Mouse (Mus musculus) lung, postnatal 25 days (tissue): Measurements from ENCODE around the gene Tent4b.
A peak's percentile ranks its signal among the peaks of the same experiment; 100 is the strongest.

Source experiments
- DNase-seq: peaks from one replicate; pipeline ENCODE4 v3.0.0; 2022; ENCODE audit warnings: low spot score

Gene Tent4b

DNA sequence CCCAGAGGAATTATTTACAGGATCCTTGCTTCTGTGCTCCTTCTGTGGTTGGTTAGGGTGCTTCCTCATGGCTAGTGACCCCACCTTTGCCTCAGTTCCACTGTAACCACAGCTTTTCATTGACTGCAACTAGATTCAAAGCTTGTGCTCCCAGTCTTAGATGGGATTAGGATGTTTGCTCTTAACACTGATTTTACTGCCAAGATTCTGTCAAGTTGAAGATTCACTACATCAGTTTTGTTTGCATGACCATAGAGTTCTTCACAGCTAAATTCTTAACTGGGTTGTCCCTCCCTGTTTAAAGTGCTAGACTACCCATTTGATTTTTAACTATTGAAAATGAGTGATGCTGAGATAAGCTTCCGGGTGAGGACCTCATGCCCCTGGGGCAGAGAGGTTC is 29.3 kb downstream of the Tent4b start:
- no peak for DNase-seq

DNA sequence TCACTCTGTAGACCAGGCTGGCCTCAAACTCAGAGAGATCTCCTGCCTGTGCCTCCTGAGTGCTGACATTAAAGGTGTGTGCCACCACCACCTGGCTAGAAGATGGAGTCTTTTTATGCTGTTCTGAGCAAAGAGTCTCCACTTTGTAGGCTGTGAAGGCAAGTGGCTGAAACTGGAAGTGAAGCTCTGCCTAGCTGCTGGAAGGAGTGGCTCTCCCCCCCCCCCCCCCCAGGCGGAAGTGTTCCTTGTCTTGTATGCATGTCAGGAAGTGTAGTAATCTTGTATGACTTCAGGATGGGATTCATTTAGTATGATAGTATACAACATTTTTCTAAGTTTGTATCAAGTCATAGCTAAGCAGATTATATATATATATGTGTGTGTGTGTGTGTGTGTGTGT is 29.8 kb downstream of the Tent4b start:
- no peak for DNase-seq

DNA sequence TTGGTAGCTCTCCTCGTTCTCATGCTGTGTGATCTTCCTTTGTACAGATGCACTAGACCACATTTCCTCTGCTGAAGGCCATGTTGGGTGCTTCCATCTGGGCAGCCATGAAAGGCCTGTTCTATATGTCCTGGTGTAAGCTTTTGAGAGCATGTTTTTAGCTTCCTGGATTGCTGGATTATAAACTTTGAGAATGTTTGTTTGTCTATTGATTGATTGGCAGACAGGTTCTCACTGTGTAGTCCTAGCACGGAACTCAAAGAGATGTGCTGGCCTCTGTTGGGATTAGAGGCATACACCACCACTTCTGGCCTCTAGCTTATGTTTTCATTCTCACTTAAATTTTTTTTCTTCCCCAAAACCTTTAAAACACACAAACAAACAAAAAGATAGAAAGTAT is 37.7 kb downstream of the Tent4b start:
- DNase-seq: no peak

DNA sequence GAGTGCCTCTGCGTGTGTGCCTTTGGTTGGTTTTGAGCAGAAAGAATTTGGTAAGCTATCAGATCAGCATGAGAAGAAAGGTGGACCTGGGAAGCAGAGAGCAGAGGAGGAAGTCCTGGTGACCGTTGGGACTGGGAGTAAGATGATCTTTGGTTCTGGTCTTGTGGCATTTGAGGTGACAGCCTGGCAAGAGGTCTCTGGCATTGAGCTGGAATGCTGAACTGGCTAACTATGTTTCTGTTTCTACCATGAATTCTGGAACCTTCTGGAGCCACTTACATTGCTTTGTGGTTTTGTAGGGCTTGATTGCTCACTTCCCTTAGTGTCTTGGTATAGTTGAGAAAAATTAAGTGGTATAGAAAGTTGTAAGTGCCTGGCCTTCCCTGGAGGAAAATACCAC is 38.6 kb downstream of the Tent4b start:
- no peak for DNase-seq

DNA sequence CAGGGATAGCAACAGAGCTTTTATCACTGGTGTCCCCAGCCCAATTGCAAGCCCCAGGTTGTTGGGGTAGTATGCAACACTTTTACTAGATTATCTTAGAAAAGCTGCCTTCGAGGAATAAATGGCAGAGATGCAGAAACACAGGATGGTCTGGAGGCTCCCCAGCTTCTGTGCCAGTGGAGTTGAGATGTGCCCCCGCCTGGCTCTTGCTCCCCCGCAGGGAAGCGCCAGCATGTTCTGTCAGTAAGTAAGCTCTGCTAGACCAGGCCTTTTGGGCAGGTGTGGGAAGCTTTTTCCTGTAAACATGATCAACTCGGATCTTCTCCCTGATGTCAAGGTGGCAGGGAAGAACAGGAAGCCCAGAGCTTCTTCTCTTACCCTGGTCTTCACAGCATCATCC is 40.3 kb downstream of the Tent4b start:
- no peak for DNase-seq

DNA sequence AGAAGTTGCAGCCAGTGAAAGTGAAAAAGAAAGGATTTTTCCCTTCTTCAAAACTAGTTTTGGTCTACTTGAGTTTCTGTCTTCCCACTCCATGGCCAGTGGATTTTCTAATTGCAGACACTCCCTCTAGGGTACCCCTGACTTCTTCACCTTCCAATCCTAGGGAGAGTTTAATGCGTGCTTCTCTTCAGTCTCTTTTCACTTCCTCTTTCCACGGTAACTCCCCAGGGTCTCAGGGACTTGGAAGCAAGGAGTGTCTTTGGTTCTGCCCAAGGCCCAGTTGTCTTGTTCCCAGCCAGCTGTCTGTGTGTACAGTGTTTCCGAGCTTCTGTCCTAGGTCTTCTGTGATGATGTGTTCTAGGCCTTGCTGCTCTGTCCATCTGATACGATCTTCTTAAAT is 42.9 kb downstream of the Tent4b start:
- no peak for DNase-seq

DNA sequence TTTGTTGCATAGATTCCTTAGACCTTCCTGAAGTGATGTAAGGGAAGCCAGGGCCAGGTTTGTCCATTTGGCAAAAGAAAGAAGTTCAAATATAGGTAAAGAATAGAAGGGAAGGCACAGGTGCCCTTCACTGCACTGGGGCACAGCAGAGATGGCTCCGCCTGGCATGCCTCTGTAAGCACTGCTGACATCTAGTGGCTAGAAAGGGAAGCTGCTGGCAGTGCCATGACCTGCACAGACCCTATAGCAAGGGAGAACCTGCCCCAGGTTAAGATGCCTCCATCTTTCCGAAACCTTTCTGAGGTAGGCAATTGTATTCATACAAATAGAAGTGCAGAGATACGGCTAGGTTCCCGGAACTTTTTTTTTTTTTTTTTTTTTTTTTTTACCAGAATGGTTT is 45.3 kb downstream of the Tent4b start:
- peak; percentile 76 for DNase-seq

DNA sequence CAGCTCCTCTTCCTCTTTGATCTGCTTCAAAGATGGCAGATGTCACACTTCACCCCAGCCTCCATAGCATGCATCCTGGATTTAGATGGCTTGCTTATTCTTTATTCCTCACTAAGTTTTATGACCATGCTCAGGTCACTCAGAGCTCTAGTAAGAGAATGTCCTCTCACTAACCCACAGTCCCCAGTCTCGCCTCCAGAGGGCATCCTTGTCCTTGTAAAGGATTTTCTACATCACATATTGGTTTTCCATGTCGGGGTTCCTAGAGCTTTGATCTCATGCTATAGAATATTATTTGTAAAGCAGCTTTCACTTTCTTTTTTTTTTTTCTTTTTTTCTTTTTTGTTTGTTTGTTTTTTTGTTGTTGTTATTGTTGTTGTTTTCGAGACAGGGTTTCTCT is 53.8 kb downstream of the Tent4b start:
- DNase-seq: peak; percentile 66

DNA sequence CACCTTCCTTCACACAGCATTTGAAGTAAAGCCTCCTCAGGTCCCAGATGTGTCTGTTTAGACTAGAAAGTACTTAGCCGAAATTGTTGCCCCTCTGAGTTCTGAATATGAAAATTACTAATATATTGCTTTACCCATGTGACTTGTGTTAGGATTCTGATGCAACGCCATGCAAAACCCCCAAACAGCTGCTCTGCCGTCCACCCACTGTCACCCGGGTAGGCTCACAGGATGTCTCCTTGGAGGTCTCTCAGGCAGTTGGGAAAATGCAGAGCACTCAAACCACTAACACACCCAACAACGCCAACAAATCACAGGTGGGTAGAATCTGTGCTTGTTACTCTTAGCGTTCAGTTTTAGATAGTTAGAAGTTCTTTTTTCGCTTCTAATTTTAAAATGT is 55.9 kb downstream of the Tent4b start:
- no peak for DNase-seq

DNA sequence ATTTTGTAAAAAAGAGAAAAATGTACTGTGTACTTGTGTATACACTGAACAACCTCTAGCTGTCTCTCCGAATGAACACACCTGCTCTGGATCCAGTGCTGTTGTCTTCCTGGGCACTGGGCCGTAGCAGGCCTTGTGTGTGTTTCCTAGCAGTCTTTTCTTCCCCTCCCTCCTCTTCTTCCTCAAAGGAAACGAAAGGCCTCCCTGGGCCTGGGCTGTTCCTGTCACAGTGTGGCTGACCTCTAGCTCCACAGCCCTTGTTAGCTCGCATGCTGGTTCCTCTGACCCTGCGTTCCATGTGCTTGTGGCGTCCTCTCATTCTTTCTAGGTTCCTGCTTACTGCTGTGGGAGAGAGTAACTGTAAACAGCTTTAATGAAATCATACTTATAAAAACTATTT is 59.0 kb downstream of the Tent4b start:
- no peak for DNase-seq

DNA sequence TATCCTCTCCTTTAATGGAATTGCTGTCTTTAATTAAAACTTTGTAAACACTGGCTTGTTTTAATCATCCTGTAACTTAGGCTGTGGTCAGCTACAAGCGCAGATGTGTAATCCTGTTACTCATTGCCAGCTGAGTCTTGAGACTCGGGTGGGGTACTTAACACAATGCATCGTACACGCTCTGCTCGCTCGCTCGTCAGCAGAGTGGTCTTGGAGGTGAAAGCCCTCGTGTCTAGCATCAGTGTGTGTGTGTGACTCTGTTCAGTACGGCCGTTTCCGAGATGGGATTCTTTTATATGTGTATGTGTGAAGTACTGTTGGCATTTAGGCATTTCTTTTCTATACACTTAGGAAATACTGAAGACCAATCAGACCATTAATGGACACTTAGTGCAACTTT is 59.5 kb downstream of the Tent4b start:
- DNase-seq: no peak

DNA sequence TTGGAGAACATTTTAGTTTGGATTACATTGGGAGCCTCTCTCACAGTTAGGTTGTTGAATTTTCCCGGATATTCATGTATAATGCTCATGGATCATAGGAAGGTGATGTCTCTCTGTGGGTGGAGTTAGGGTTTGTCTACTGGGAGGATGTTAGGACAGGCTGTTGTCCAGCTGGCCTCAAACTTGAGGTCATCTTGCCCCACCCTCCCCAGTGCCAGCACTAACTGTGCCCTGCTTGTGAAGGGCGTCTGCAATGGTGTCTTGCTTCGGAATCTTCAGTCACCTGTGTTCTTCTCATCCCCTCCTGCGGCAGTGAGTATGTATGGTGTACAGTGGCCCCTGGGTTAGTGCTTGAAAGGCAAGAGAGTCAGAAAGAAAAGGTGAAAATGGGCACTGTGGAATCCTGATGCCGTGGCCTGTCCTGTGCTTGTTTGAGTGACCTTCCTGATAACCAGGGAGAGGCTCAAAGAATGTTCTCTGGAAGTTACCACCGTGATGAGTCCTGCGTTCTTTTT is 61.5 kb downstream of the Tent4b start:
- no peak for DNase-seq

DNA sequence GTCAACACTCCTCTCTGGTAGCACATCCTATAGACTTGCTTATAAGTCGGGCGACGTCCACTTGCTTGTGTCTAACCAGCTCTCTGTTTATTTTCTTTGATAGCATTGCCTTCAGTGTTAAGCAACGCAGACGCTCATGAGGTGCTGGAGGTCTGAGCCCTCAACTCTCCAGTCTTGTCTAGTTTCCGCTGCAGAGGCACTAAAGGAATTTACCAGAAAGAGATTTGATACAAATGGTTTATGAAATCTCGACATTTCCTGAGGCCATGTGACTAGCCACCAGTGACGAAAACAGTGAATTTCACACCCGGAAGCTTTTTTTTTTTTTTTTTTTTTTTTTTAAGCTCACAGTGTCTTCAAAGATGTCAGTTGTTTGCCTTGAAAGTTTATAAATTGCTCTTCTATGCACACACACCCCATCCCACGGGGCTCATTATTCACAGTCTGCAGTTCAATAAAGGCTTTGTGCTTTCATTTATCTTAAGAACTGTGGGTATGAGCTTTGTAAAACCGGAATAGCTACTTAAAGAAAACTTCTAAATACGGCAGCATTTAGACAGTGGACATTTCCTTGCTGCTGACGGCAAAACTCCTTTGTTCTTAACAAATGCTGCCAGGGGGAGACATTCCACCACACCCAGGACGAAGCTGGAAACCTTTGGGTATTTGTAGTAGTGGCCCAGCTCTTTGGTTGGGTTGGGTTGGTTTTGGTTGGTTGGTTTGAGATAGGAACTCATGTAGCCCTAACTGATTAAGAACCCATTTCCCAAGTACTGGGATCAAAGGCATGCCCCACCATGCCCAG is 64.0 kb downstream of the Tent4b start:
- DNase-seq: no peak

DNA sequence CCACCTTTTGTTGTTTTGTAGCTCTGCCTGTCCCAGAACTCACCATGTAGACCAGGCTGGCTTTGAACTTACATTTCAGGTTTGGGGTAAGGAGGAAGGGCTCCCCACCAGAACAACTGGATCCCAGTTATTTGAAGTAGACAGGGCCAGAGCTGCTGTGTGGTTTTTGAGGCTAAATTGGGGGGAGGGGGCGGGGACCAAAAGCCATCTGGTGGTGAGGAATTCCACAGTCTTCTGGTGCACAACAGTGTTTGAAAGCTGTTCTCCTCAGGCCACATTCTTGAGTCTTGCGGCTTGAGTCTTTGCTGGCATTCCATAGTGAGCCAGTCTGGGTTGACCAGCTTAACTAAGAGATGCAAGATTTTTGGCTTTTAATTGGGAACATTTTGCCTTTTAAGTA is 66.5 kb downstream of the Tent4b start:
- no peak for DNase-seq

DNA sequence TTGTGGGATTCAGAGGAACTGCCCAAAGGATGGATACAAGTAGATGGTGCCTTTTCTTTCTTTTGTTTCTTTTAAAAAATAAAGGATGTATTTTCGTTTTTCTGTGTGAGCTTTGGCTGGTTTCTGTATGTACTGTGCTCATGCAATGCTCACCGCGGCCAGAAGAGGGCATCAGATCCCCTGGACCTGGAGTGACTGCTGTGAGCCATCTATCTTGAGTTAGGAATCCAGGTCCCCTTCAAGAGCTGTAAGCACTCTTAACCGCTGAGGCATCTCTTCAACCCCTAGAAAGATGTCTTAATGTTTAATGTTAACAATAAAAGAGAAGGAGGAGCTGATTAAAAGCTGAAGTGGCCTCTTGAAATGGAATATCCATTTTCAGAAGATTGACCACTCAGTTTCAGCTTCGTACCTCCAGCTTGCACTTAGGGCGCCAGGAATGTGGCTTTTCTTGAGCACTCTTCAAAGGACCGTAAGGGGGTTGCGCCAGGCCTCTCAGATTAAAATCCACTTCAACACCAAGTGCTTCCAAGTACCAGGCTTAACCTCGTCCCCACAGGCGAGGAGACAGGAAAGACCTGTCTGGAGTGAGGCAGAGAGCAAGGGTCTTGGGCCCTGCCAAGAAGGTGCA is 67.3 kb downstream of the Tent4b start:
- peak; percentile 93 for DNase-seq

DNA sequence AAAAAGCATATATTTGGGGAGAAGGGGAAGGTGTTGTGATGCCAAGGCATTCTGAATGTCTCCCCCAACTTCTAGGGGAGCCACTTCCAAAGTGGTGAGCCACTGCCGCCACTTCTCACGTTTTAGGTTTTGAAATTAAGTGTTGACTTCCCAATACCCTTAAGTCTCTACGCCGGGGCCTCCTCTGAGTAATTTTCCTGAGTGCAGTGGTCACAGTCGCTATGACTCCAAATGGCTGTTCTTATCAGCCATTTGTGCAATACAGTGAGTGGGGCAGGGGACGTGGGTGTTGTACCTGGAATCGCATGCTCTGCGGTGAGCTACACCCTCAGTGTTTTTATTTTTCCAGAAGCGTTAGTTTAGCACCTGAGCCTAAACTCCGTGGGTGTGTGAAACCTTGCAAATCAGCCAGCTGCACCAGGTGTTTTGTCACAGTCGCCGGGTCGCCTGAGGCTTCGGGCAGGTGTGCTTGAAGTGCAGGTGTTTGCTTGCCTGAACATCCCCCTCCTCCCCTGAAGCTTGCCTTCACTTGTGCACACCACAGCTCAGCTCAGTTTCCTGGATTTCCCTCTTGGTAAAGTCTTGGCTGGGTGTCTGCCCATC is 67.9 kb downstream of the Tent4b start:
- DNase-seq: no peak

DNA sequence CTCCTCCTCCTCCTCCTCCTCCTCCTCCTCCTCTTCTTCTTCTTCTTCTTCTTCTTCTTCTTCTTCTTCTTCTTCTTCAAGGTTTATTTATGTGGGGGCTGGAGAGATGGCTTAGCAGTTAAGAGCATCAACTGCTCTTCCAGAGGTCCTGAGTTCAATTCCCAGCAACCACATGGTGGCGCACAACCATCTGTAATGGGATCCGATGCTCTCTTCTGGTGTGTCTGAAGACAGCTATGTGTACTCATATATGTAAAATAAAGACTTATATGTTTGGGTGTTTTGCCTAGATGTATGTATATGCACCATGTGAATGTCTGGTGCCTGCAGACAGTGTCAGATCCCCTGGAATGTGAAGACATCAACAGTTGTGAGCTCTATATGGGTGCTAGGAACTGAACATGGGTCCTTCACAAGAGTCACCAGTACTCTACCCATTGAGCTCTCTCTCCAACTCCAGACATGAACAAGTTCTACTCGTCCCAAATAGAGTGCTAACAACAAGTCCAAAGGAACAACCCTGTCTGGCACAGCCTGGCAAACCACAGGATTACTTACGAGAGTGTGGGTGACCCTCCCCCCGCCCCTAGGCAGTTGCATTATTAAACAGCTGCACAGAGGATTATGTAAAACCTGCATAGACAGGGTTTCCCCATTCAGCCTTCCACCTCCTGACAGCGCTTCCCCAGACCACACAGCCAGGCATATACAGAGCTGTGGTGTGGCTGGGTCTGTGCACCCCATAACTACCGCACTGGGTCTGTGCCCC is 70.3 kb downstream of the Tent4b start:
- DNase-seq: no peak

DNA sequence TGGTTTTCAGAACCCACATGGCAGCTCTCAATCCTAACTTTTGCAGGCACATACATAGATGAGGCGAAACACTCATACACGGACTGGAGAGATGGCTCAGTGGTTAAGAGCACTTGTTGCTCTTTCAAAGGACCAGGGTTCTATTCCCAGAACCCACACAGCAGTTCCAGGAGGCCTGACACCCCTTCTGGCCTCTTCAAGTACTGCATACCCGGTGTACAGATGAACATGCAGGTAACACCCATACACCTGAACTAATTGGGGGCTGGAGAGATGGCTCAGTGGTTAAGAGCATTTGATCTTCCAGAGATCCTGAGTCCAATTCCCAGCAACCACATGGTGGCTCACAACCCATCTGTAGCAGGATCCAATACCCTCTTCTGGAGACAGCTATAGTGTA is 71.1 kb downstream of the Tent4b start:
- no peak for DNase-seq

DNA sequence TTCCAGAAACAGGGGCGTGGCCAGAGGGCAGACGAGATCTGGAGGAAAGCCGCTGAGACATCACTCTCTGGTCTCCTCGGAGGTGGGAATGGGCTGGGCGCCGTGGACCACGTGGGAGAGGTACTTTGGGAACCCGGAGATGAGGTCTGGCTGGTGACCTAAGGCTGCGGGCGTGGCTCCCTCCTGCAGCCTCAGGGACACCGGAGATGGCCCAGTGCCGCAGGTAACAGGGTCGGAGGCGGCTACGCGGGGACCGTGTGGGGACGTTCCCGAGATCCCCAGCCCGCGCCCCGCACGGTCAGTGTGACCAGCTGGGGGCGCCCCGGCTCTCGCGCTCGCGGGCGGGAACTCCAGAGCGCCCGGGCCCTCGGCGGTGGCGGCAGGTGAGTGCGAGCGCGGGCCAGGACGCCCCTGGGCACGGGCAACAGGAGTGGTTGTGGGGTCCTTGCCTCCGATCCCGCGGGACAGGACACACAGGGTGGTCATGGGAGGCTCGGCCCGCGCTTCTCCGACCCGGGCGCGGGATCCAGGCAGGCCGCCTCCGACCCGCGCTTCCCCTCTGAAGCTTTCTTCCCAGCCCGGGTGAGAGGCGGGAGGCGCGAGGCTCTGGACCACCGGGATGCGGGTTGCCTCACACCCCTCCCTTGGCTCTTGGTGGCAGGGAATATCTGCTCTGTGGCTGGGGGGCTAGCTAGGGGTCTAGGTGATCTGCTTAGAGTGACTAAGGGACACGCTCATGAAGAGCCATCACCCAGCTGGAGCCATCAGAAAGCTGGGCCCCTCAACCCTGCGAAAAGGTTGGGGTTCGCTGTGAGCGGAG is 73.4 kb downstream of the Tent4b start, which contains the start of gene Adcy7:
Adcy7 (plus strand) TSS at position 173 of the 820 bp plus-strand sequence.
- peak; percentile 58 for DNase-seq

DNA sequence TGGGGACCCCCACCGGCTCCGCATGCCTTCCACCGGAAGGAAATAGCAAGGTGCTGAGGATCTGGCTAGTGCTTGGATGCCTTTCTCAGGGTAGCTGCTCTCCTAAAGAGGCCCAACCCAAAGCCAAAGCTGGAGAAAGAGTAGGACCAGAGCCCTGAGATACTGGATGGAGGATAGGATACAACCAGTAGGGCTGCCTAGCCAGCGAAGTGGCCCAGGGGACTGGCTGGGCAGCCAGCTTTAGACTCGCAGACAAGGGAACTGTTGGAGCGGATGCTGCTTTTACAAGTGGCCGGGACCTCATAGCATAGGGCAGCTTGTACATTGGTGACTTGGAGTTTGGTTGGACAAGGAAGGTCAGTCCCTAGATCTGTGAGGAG is 74.0 kb downstream of the Tent4b start:
- no peak for DNase-seq

DNA sequence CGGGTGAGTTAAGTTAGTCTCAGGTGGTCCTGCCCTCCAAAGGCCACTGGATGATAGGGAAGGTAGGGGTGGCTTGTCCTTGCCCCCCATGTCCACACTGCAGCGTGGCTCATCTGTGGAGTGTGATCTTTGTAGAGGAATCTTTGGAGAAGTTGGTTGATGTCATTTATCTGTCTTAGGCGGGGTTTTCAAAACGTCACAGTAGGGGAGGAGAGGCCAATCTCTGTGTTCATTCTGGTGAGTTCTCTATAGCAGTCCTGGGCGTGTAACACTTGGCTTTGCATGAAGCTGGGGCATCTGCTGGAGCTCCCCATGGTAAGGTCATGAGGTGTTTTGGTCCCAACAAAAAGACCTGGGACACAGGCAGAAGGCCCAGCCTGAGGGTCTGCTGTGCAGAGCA is 75.1 kb downstream of the Tent4b start:
- no peak for DNase-seq

DNA sequence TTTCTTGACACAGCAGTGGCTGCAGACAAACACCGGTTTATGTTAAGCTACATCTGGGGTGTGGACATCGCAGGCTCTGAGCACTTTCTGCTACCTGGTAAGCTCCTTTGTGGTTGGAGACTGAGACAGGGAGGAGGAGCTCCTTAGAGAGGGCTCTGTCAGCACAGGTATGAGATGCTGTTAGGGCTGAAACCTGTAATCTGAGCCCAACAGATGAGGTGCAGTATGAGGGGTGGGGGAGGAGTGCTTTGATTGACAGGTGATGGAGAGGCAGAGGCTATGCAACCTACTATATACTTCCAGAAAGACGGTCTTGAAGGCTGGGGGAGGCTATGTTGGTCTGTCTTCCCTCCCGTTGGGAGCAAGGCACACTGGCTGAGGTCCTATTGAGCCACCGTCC is 80.2 kb downstream of the Tent4b start:
- no peak for DNase-seq
